Mouse (Mus musculus) midbrain, postnatal 0 days (tissue): ENCODE data around the gene Ccdc102a. TPM values are rescaled to one million over a fixed set of nuclear protein-coding genes. Genes with fewer than 3 reads are reported as not detected.

Experiments
- ATAC-seq: fragments of 200-750 bp; cut with Nextera tagmentation; 2 replicates; pipeline ENCODE4 v1.8.0; 2017; ENCODE audit warnings: moderate number of reproducible peaks, mild to moderate bottlenecking, moderate TSS enrichment, moderate library complexity; ENCODE audit not compliant: low FRiP score
- DNase-seq: peaks from one replicate; pipeline ENCODE4 v3.0.0-alpha.2; 2015; ENCODE audit warnings: low spot score
- H3K27ac ChIP-seq: fragments of 300-500 bp; sonication (generic); 2 replicates; pipeline ENCODE4 v1.5.1; 2014; ENCODE audit warnings: low read depth, mild to moderate bottlenecking, low read length, mixed read lengths
- H3K27me3 ChIP-seq: fragments of 300-500 bp; sonication (generic); 2 replicates; pipeline ENCODE4 v1.6.1; 2014; ENCODE audit warnings: low read length, control low read depth, mixed read lengths; ENCODE audit not compliant: insufficient read depth
- H3K36me3 ChIP-seq: fragments of 300-500 bp; sonication (generic); 2 replicates; pipeline ENCODE4 v1.6.1; 2014; ENCODE audit warnings: low read length, control low read depth, mixed read lengths; ENCODE audit not compliant: insufficient read depth
- H3K4me1 ChIP-seq: fragments of 300-500 bp; sonication (generic); 2 replicates; pipeline ENCODE4 v1.6.1; 2014; ENCODE audit warnings: mild to moderate bottlenecking, control low read depth, antibody characterized with exemption, low read length, mixed read lengths; ENCODE audit not compliant: insufficient read depth
- H3K4me2 ChIP-seq: fragments of 300-500 bp; sonication (generic); 2 replicates; pipeline ENCODE4 v1.6.1; 2014; ENCODE audit warnings: low read depth, mild to moderate bottlenecking, low read length, mixed read lengths; ENCODE audit not compliant: poor library complexity, severe bottlenecking
- H3K4me3 ChIP-seq: fragments of 300-500 bp; sonication (generic); 2 replicates; pipeline ENCODE4 v1.5.1; 2014; ENCODE audit warnings: low read depth, mild to moderate bottlenecking, low read length, moderate library complexity
- H3K9ac ChIP-seq: fragments of 300-500 bp; sonication (generic); replicated peaks from 2 replicates; pipeline ENCODE4 v1.6.1; 2014; ENCODE audit warnings: mild to moderate bottlenecking, low read length, moderate library complexity, mixed read lengths; ENCODE audit not compliant: poor library complexity, severe bottlenecking
- H3K9me3 ChIP-seq: fragments of 300-500 bp; sonication (generic); 2 replicates; pipeline ENCODE4 v1.6.1; 2016; ENCODE audit warnings: low read length, control low read depth
- CTCF ChIP-seq: IDR thresholded peaks from 2 replicates; pipeline ENCODE4 v1.5.1; 2016; ENCODE audit warnings: antibody characterized with exemption, mild to moderate bottlenecking
- WGBS: fragments of 180-500 bp; shearing (Covaris S2); extraction: QIAGEN DNeasy Blood & Tissue Kit; methylation state at CpG from one replicate; pipeline ENCODE4 v1.1.7; 2014; 5-methylcytosine and 5-hydroxymethylcytosine counted together
- polyA plus RNA-seq: library from polyadenylated mRNA; unstranded; fragments of >200 nt; fragmentation: Nextera tagmentation; extraction: Ambion mirVana; gene quantifications from 2 replicates; pipeline ENCODE4 v1.2.1, GENCODE M21; 2015
- total RNA-seq: library from RNA; depleted of rRNA; stranded (reverse); fragments of >200 nt; gene quantifications from 2 replicates; pipeline ENCODE4 v1.2.3, GENCODE M21; 2014

The Ccdc102a gene
- total and polyA plus RNA-seq, 2 experiments from 2014 or later, result 3.7 to 6.1 TPM

DNA sequence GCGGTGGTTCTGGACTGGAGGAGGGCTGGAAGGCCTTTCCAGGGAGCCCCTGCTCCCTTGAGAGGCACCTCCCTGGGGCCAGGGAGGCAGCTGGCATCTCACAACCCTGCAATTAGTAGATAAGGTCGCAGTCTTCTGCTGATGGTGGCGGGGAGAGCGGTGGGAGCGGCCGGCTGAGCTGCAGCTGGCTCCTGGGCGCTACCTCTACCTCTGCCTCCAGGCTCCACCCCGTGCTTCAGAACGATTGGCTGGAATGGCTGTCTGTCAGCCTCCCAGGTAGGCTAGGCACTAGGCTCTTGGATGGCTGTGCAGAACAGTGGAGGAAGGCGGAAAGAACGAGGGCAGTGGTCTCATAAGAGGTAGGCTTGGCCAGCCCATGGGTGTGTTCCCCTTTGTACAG is 18.6 kb downstream of the Ccdc102a start:
- no peak overlapping the region for H3K4me2 ChIP-seq
- 0 out of 2 replicates have a peak, but pooled peaks cover 4% of the 10 kb centered on the region for H3K4me1 ChIP-seq
- no peaks in the 10 kb centered on the region for H3K27me3 ChIP-seq
- DNase-seq (no peak), ATAC-seq (no peak)
- no peak overlapping the region for H3K4me3 ChIP-seq
- H3K27ac ChIP-seq, result no peak overlapping the region
- H3K9ac ChIP-seq, result no peak overlapping the region
- H3K36me3 ChIP-seq, result no peaks in the 10 kb centered on the region
- 19% methylated on average over 11 of the region's 11 CpGs for WGBS
- no peaks in the 10 kb centered on the region for H3K9me3 ChIP-seq
- TF ChIP-seq CTCF, result no peak

- no peaks in the 10 kb centered on the region for H3K4me1 ChIP-seq
- WGBS, result 47% methylated on average over 2 of the region's 2 CpGs
- no peak for DNase-seq
These were observed 25.0 kb downstream of the Ccdc102a start for GRCm38 (mm10) chr8:94892917-94893316.

DNA sequence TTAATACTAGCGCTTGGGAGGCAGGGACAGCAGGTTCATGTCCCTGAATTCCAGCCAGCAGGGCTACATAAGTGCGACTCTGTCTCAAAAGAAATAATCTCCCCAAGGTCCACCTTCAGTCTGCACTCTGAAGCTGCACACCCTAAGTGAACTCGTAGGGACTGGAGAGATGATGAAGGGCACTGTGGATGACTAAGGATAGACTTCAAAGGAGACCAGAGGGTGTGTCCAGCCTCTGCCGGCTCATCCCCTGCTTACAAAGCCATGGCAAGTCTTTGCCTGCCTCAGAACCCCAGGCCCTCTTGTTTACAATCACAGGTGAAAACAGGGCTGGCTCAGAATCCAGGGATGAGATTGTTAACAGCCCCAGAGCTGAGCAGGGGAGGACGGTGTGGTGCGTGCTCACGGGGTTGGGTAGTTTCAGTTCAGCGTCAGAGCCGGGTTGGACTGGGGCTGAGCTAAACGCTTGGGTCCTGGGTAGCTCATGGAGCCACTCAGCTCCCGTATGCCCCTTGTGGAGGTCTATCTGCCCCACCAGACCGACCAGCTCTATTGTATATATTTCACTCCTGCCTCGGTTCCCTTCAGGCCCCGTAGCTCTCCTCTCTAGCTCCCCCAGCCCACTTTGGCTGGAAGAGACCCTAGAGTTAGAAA is 29.4 kb downstream of the Ccdc102a start:
- Histone ChIP-seq H3K4me1 (no peaks in the 10 kb centered on the region), H3K9me3 (no peaks in the 10 kb centered on the region), H3K4me2 (no peak overlapping the region), H3K9ac (no peak overlapping the region), H3K27me3 (no peaks in the 10 kb centered on the region), H3K27ac (no peak overlapping the region), H3K4me3 (no peak overlapping the region), H3K36me3 (no peaks in the 10 kb centered on the region)
- 38% methylated on average over 14 of the region's 14 CpGs for WGBS
- no peak for TF ChIP-seq CTCF
- ATAC-seq (no peak), DNase-seq (no peak)

More at GRCm38 (mm10) chr8:94892917-94893316, 25.0 kb downstream of the Ccdc102a start:
- H3K9ac ChIP-seq, result no peak overlapping the region
- H3K36me3 ChIP-seq, result no peaks in the 10 kb centered on the region
- no peak for TF ChIP-seq CTCF
- no peaks in the 10 kb centered on the region for H3K9me3 ChIP-seq
- H3K4me2 ChIP-seq, result no peak overlapping the region
- no peaks in the 10 kb centered on the region for H3K27me3 ChIP-seq
- no peak overlapping the region for H3K27ac ChIP-seq
- no peak overlapping the region for H3K4me3 ChIP-seq
- no peak for ATAC-seq

- TF ChIP-seq CTCF, result no peak
- Histone ChIP-seq H3K9ac (no peak overlapping the region), H3K36me3 (no peaks in the 10 kb centered on the region), H3K27ac (no peak overlapping the region), H3K9me3 (no peaks in the 10 kb centered on the region), H3K27me3 (peaks cover 4% of the 10 kb centered on the region; the same call in 1 of the 2 replicates), H3K4me1 (no peaks in the 10 kb centered on the region), H3K4me3 (no peak overlapping the region), H3K4me2 (no peak overlapping the region)
- no peak for DNase-seq
- no peak for ATAC-seq
- WGBS, result 73% methylated on average over 4 of the region's 4 CpGs
These were observed 37.2 kb downstream of the Ccdc102a start for GRCm38 (mm10) chr8:94880742-94881141.

GRCm38 (mm10) chr8:94876820-94877219 is 41.1 kb downstream of the Ccdc102a start:
- Histone ChIP-seq H3K27ac (no peak overlapping the region), H3K4me3 (no peak overlapping the region), H3K4me1 (no peaks in the 10 kb centered on the region), H3K4me2 (no peak overlapping the region), H3K36me3 (no peaks in the 10 kb centered on the region), H3K9ac (no peak overlapping the region), H3K27me3 (peaks cover 11% of the 10 kb centered on the region; the same call in 1 of the 2 replicates), H3K9me3 (no peaks in the 10 kb centered on the region)
- WGBS, result 56% methylated on average over 3 of the region's 3 CpGs
- DNase-seq (no peak), ATAC-seq (no peak)
- TF ChIP-seq CTCF, result no peak

DNA sequence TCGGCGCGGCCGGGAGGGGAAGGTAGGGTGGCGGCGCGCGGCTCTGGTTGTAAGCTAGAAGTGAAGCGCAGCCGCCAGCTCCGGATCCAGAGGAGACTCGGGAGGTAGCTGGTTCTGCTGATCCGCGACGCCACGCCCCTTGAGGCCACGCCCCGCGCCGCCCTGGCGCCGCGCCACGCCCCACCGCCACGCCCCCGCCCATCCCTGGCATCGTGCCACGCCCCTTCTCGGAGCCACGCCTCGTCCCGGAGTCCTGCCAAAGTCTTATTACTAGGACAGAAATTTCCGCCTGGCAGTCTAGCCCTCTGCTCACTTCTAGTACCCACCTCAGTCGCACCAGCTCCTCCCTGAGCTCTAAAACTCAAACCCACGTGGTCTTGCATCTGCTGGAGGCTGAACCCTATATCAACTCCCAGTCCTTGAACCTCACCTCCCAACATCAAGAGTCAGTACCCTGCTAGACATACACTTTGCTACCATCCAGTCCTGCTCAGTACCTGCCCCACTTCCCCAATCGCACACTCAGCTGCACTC is 41.6 kb downstream of the Ccdc102a start, which contains the start of gene Dok4:
TSS of gene Dok4 (minus strand) at position 134 of the 534 bp plus-strand sequence.
- TF ChIP-seq CTCF, result no peak
- Histone ChIP-seq H3K36me3 (no peaks in the 10 kb centered on the region), H3K27me3 (peaks cover 11% of the 10 kb centered on the region; the same call in 1 of the 2 replicates), H3K4me2 (peak within 1 kb of the TSS; percentile 80), H3K4me1 (no peaks in the 10 kb centered on the region; the same call in 1 of the 2 replicates), H3K9me3 (no peaks in the 10 kb centered on the region), H3K9ac (peak within 1 kb of the TSS; percentile 44), H3K4me3 (peak within 1 kb of the TSS; percentile 52), H3K27ac (no peak within 1 kb of the TSS)
- 1% methylated on average over 27 of the region's 37 CpGs for WGBS
- ATAC-seq, result no peak; the same call in 1 of the 2 replicates
- DNase-seq, result peak; percentile 61
